Mouse (Mus musculus): ENCODE measurements around the gene Rpl32. TPM values are rescaled to one million over a fixed set of nuclear protein-coding genes. Genes with fewer than 3 reads are reported as not detected.
"Not testable (repeated sequence)": the region's sequence is repeated elsewhere in the genome, so short reads cannot be mapped to it uniquely, and the experiment has no call there.

The Rpl32 gene
- polyA plus RNA-seq, 1 experiment from 2014 or later, result 1,760 TPM

DNA sequence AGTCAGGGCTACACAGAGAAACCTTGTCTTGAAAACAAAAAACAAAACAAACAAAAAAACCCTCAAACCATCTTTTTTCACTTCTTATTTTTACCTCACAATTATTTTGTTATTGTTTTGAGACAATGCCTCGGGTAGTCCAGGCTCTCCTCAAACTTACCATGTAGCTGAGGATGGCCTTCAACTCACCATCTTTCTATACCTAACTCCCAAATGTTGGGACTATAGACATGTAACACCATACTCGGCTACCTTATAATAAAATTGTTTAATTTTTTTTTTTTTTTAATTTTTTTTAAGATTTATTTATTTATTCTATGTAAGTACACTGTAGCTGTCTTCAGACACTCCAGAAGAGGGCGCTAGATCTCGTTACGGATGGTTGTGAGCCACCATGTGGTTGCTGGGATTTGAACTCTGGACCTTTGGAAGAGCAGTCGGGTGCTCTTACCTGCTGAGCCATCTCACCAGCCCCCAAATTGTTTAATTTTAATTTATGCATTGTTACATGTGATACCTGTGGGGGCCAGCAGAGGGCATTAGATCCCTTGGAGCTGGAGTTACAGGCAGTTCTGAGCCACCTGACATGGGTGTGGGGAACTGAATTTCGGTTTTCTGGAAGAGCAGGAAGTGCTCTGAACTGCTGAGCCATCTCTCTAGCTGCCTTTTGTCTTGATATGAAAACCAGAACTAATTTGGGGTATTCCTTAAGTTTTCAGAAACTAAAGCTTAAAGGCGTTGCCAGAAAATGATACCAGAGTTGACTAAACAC, 38.3 kb upstream of the Rpl32 start:
- ATAC-seq (ENCODE audit: low FRiP score, low TSS enrichment), result peak; percentile 51; the same call in 1 of the 2 replicates
- Histone ChIP-seq H3K36me3 (ENCODE audit: insufficient read depth, low read length) (peaks cover 26% of the 10 kb centered on the region; the same call in 1 of the 2 replicates), H3K9ac (replicated peaks; ENCODE audit: low read length) (0 out of 2 replicates have a peak overlapping the region, but pooled peaks have one; percentile 19), H3K27me3 (ENCODE audit: insufficient read depth, low read length) (no peaks in the 10 kb centered on the region), H3K4me3 (ENCODE audit: low read length) (no peak overlapping the region), H3K27ac (ENCODE audit: low read length) (peak overlapping the region; percentile 21; the same call in 1 of the 2 replicates), H3K9me3 (ENCODE audit: low read length) (no peaks in the 10 kb centered on the region), H3K4me2 (replicated peaks; ENCODE audit: low read depth, low read length) (no peak overlapping the region), H3K4me1 (ENCODE audit: insufficient read depth, low read length) (peaks cover 4% of the 10 kb centered on the region; the same call in 1 of the 2 replicates)
- 39% methylated on average over 7 of the region's 8 CpGs for WGBS

DNA sequence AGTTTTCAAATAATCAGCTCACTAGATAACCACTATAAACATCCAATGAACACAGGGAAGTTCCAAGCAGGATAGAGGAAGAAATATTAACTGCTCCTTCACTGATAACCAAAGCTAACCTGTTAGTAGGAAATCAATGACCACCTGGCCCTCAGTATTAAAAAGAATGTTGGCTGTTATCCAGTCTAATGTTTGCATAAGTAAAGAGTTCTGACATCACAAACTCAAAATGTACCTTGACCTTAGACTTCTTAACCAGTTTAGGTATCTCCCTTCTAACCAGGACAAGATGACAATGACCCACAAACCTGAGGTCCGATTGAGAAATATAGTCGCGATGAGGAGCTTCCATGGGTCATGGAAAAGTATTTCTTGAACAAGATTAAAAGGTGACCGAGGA, 36.5 kb upstream of the Rpl32 start:
- Histone ChIP-seq H3K4me3 (ENCODE audit: low read length) (no peak overlapping the region), H3K27ac (ENCODE audit: low read length) (no peak overlapping the region), H3K36me3 (ENCODE audit: insufficient read depth, low read length) (peaks cover 25% of the 10 kb centered on the region; the same call in 1 of the 2 replicates), H3K9me3 (ENCODE audit: low read length) (no peaks in the 10 kb centered on the region), H3K4me1 (ENCODE audit: insufficient read depth, low read length) (0 out of 2 replicates have a peak, but pooled peaks cover 3% of the 10 kb centered on the region), H3K9ac (replicated peaks; ENCODE audit: low read length) (no peak overlapping the region), H3K4me2 (replicated peaks; ENCODE audit: low read depth, low read length) (no peak overlapping the region), H3K27me3 (ENCODE audit: insufficient read depth, low read length) (no peaks in the 10 kb centered on the region)
- ATAC-seq (ENCODE audit: low FRiP score, low TSS enrichment), result no peak
- 92% methylated on average over 4 of the region's 4 CpGs for WGBS

DNA sequence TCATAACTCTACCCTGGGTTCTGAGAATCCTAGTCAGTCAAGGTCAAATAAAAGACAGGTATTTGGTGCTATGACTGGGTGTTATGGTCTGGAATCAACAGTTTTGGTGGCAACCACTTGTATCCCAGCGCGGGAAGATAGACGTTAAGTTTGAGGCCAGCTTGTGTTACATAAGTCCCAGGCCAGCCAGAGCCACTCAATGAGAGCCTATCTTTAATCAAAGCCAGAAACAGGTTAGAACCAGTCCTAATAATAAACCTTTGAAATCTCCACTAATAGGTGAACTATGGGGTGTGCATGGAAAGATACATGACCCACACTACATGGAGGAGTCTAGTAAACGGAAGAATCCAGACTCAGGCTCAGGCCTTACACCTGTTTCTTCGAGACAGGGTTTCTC, 30.2 kb upstream of the Rpl32 start:
- Histone ChIP-seq H3K27me3 (ENCODE audit: insufficient read depth, low read length) (no peaks in the 10 kb centered on the region), H3K4me3 (ENCODE audit: low read length) (peak overlapping the region; percentile 42), H3K36me3 (ENCODE audit: insufficient read depth, low read length) (0 out of 2 replicates have a peak, but pooled peaks cover 14% of the 10 kb centered on the region), H3K9ac (replicated peaks; ENCODE audit: low read length) (peak overlapping the region; percentile 23; the same call in 1 of the 2 replicates), H3K9me3 (ENCODE audit: low read length) (no peaks in the 10 kb centered on the region), H3K4me2 (replicated peaks; ENCODE audit: low read depth, low read length) (peak overlapping the region; percentile 64), H3K27ac (ENCODE audit: low read length) (peak overlapping the region; percentile 56; the same call in 1 of the 2 replicates), H3K4me1 (ENCODE audit: insufficient read depth, low read length) (peaks cover 5% of the 10 kb centered on the region)
- WGBS, result 59% methylated on average over 5 of the region's 5 CpGs
- ATAC-seq (ENCODE audit: low FRiP score, low TSS enrichment), result peak; percentile 65

DNA sequence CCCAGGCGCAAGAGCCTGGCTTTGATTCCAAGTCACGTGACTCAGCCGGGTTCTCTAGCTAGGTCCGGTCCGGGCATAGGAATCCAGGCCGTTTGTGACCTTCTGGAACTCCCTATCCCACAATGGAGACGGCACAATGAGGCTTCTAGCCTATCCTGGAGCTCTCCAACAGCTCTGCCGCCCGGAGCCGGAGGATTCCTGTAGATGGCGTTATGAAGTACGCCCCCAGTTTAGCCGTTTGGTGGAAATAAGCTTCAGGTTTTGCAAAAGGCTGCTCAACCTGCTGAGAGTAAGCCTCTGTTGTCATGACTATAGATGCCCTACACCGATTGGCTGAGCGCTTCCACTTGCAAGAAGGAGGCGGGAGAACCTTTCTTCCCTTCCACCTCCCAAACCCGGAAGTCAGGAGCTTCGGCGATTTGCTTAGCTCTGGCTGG, 29.6 kb upstream of the Rpl32 start, which contains the start of gene Efcab12:
TSS of gene Efcab12 (minus strand) at position 252 of the 437 bp plus-strand sequence.
- peaks cover 5% of the 10 kb centered on the region for H3K4me1 ChIP-seq (ENCODE audit: insufficient read depth, low read length)
- H3K4me3 ChIP-seq (ENCODE audit: low read length), result peak within 1 kb of the TSS; percentile 42
- H3K27me3 ChIP-seq (ENCODE audit: insufficient read depth, low read length), result no peaks in the 10 kb centered on the region
- 1% methylated on average over 19 of the region's 19 CpGs for WGBS
- H3K9me3 ChIP-seq (ENCODE audit: low read length), result no peaks in the 10 kb centered on the region
- 0 out of 2 replicates have a peak, but pooled peaks cover 10% of the 10 kb centered on the region for H3K36me3 ChIP-seq (ENCODE audit: insufficient read depth, low read length)
- peak within 1 kb of the TSS; percentile 64 for H3K4me2 ChIP-seq (replicated peaks; ENCODE audit: low read depth, low read length)
- ATAC-seq (ENCODE audit: low FRiP score, low TSS enrichment), result peak; percentile 93
- H3K27ac ChIP-seq (ENCODE audit: low read length), result peak within 1 kb of the TSS; percentile 56
- peak within 1 kb of the TSS; percentile 55 for H3K9ac ChIP-seq (replicated peaks; ENCODE audit: low read length)

DNA sequence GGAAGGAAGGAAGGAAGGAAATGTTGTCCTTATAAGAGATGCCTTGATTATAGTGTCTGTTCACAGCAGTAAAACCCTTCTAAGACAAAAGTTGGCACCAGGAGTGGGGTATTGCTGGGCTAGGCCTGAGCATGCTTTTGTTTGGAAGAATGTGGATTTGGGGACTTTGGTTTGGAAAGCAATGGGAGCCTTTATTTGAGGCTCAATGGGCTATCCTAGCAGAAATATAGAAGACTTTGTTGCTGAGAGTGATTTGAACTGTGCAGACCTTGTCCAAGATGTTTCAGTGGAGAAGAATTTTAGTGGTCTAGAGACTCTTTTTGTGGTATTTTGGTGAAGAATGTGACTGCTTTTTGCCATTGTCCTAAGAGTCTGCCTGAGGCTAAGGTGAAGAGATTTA, 25.3 kb upstream of the Rpl32 start:
- H3K4me1 ChIP-seq (ENCODE audit: insufficient read depth, low read length), result peaks cover 8% of the 10 kb centered on the region
- H3K4me2 ChIP-seq (replicated peaks; ENCODE audit: low read depth, low read length), result no peak overlapping the region
- no peaks in the 10 kb centered on the region for H3K9me3 ChIP-seq (ENCODE audit: low read length)
- no peak overlapping the region for H3K9ac ChIP-seq (replicated peaks; ENCODE audit: low read length)
- H3K27me3 ChIP-seq (ENCODE audit: insufficient read depth, low read length), result no peaks in the 10 kb centered on the region
- no peak overlapping the region for H3K4me3 ChIP-seq (ENCODE audit: low read length)
- H3K27ac ChIP-seq (ENCODE audit: low read length), result no peak overlapping the region
- H3K36me3 ChIP-seq (ENCODE audit: insufficient read depth, low read length), result no peaks in the 10 kb centered on the region
- ATAC-seq (ENCODE audit: low FRiP score, low TSS enrichment), result no peak

DNA sequence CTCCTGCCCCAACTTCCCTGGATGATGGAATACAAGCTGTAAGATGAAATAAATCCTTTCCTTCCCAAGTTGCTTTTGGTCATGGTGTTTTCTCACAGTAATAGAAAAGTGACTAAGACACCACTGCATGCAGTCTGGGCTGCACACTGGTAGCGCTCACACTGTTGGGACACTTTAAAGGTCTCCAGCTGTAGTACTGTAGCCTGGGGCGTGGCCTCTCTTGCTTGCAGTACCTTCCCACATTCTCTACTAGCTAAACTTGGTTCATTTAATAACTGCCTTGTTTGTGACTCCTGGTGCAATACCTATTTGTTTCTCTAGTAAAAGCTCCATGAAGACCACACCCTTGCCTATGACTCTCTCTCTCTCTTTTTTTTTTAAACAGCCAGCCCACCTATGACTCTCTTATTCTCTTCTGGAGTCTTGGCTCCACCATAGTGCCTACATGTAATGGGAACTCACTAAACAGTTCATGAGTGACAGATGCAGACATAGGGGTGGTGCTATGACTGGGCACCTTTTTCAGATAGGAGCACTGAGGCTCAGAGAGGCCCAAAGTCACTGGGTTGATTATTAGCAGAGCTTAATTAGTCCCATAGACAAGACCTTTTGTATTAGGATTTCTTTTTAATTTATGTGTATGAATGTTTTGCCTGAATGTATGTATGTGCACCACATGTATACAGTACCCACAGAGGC, 23.8 kb upstream of the Rpl32 start:
- Histone ChIP-seq H3K27ac (ENCODE audit: low read length) (no peak overlapping the region), H3K4me2 (replicated peaks; ENCODE audit: low read depth, low read length) (no peak overlapping the region), H3K27me3 (ENCODE audit: insufficient read depth, low read length) (no peaks in the 10 kb centered on the region), H3K9ac (replicated peaks; ENCODE audit: low read length) (no peak overlapping the region), H3K36me3 (ENCODE audit: insufficient read depth, low read length) (no peaks in the 10 kb centered on the region), H3K4me1 (ENCODE audit: insufficient read depth, low read length) (0 out of 2 replicates have a peak, but pooled peaks cover 3% of the 10 kb centered on the region), H3K4me3 (ENCODE audit: low read length) (no peak overlapping the region), H3K9me3 (ENCODE audit: low read length) (no peaks in the 10 kb centered on the region)
- ATAC-seq (ENCODE audit: low FRiP score, low TSS enrichment), result no peak
- 84% methylated on average over 2 of the region's 2 CpGs for WGBS

DNA sequence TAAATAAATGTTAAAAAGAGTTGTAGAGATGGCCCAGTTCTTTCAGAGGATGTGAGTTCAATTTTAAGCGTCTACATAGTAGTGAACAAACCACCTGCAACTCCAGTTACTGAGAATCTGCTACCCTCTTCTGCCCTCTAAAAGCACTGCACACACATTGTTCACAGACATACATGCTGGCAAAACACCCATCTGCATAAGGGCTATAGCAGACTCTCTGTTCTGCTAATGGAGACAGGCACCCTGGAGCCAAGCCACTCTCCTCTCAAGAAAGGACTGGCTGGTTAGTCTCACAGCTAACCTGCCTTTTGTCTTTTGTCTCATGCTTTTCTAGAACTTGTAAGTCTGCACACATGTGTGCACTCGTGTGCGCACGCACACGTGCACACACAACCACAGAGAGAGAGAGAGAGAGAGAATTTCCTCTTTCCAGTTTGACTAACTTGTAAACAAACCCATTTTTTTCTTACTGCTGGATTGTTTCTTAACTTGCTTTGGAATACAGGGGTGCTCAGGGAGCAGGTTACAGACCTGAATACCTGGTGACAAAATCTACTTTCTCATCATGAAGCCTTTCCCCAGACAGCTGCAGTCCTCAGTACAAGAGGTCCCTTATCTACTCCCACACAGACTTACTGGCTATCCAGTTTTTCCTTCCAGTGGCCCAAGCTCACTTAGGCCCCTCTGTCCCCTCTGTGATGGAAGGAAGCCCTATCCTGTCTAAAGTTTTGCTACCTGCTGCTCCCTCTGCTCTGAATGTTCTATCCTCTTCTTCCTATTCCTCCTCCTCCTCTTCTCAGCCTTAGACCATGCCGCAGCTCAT, 22.4 kb upstream of the Rpl32 start:
- 83% methylated on average over 6 of the region's 6 CpGs for WGBS
- Histone ChIP-seq H3K9me3 (ENCODE audit: low read length) (no peaks in the 10 kb centered on the region), H3K4me2 (replicated peaks; ENCODE audit: low read depth, low read length) (no peak overlapping the region), H3K4me3 (ENCODE audit: low read length) (no peak overlapping the region), H3K9ac (replicated peaks; ENCODE audit: low read length) (no peak overlapping the region), H3K4me1 (ENCODE audit: insufficient read depth, low read length) (0 out of 2 replicates have a peak, but pooled peaks cover 3% of the 10 kb centered on the region), H3K27me3 (ENCODE audit: insufficient read depth, low read length) (no peaks in the 10 kb centered on the region), H3K27ac (ENCODE audit: low read length) (no peak overlapping the region), H3K36me3 (ENCODE audit: insufficient read depth, low read length) (no peaks in the 10 kb centered on the region)
- no peak for ATAC-seq (ENCODE audit: low FRiP score, low TSS enrichment)

DNA sequence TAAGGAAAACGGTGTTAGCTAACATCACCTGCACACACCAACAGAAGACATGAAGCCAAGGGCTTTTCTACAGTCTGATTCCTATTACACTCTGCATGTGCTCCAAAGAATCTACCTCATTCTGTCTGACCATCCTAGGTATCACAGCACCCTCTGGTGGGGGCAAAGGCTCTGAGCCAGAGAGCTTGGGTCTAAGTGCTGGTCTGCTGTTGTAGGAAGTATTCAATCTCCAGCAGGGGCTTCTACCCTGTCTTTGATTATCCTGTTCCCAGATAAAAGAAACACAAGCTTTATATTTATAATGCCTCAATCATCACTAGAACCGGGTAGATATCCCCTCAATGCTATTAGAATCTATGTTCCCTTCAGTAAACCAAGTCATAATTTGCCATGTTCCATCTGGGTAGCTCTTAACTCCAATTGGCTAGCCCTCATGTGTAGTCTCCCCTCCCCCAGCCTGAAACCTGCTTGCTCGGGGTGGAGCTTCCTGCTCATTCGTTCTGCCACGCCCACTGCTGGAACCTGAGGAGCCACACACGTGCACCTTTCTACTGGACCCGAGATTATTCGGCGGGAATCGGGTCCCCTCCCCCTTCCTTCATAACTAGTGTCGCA, 15.4 kb upstream of the Rpl32 start:
- H3K9me3 ChIP-seq (ENCODE audit: low read length); H3K27me3 ChIP-seq (ENCODE audit: insufficient read depth, low read length); H3K36me3 ChIP-seq (ENCODE audit: insufficient read depth, low read length); H3K4me1 ChIP-seq (ENCODE audit: insufficient read depth, low read length): not testable (repeated sequence)
- WGBS, result 5% methylated on average over 4 of the region's 11 CpGs
- 0 out of 2 replicates have a peak overlapping the region, but pooled peaks have one; percentile 11 for H3K9ac ChIP-seq (replicated peaks; ENCODE audit: low read length)
- peak overlapping the region; percentile 76 for H3K27ac ChIP-seq (ENCODE audit: low read length)
- ATAC-seq (ENCODE audit: low FRiP score, low TSS enrichment), result peak; percentile 99
- H3K4me3 ChIP-seq (ENCODE audit: low read length), result peak overlapping the region; percentile 29
- H3K4me2 ChIP-seq (replicated peaks; ENCODE audit: low read depth, low read length), result peak overlapping the region; percentile 44
